Mouse (Mus musculus) E14TG2a.4 (cell line): ENCODE measurements at regions not wholly inside any gene's neighbourhood (a gene's known extent, or its start where the extent isn't known, plus 50 kb on each side); places are given as distances from the start of the nearest gene placed in this dataset.

Experiments
- CTCF ChIP-seq: conservative IDR thresholded peaks from 2 replicates; pipeline ENCODE4 v1.5.1; 2014; ENCODE audit warnings: low read length
- NANOG ChIP-seq: IDR thresholded peaks from 2 replicates; pipeline ENCODE4 v1.6.1; 2014; ENCODE audit warnings: borderline replicate concordance, low read length, mixed read lengths
- POU5F1 ChIP-seq: IDR thresholded peaks from 2 replicates; pipeline ENCODE4 v1.6.1; 2014; ENCODE audit warnings: low read length, borderline replicate concordance

DNA sequence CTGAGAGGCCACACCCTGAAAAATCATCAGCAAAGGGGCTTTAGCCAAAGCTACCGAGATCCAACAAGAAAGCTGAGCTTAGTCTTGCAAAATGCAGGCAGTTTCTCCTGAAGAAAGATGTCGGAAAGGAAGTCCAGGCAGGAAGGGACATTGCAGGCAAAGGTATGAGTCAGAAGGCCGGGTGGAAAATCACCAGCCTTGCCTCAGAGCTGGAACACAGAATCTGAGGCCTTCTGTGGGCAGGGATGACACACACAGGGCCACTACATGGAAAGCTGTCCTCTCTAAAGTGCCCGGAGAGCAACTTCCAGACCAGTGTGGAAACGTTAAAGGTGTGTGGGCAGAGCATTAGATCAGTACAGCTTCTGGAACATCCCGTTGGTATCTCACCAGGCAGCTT is 438.5 kb downstream of the Vrk1 start:
- TF ChIP-seq CTCF (no peak), NANOG (no peak), POU5F1 (no peak)
